12 mouse cellular contexts compared by ENCODE assay signal in genomic region chr8:84021096-84021495, GRCm38 (mm10). TPM values are rescaled to one million over a fixed set of nuclear protein-coding genes. Genes with fewer than 3 reads are reported as not detected.
DNase-seq lines count a peak whose midpoint lies in the region; ATAC-seq lines count a peak whose summit lies in the region.
"Had no signal": no experiment of that assay in that cellular context is flagged by ENCODE, and none has a peak within 500 bp of the region (broad histone marks: within the 10 kb centered on the region; RNA-seq: fewer than 3 reads in every experiment).

TSS of gene Palm3 (plus strand) at chr8:84021471.

- no peak for ATAC-seq in forebrain, embryonic 16.5 days
- peak; percentile 74 for ATAC-seq in lung, embryonic 16.5 days (ENCODE audit: low read depth)
- peak; percentile 87 for ATAC-seq in stomach, embryonic 14.5 days (ENCODE audit: insufficient number of reproducible peaks, insufficient read depth, low FRiP score, low read depth)

- H3K27ac ChIP-seq in forebrain, embryonic 10.5 days: peak within 1 kb of the TSS; percentile 62; the same call in 1 of the 2 replicates
- H3K27ac ChIP-seq in forebrain, embryonic 16.5 days (ENCODE audit: low read length): no peak within 1 kb of the TSS
- H3K27ac ChIP-seq in lung, embryonic 16.5 days (ENCODE audit: low read length): peak within 1 kb of the TSS; percentile 84
- H3K27ac ChIP-seq in stomach, embryonic 14.5 days (ENCODE audit: low read length): peak within 1 kb of the TSS; percentile 27; the same call in 1 of the 2 replicates
- H3K27ac ChIP-seq: neural tube, embryonic 13.5 days had no signal

- no peaks in the 10 kb centered on the region for H3K9me3 ChIP-seq in forebrain, embryonic 10.5 days
- no peaks in the 10 kb centered on the region for H3K9me3 ChIP-seq in forebrain, embryonic 16.5 days (ENCODE audit: control insufficient read depth, low read length)
- no peaks in the 10 kb centered on the region for H3K9me3 ChIP-seq in lung, embryonic 16.5 days (ENCODE audit: control insufficient read depth, low read length)
- H3K9me3 ChIP-seq in stomach, embryonic 14.5 days (ENCODE audit: control insufficient read depth, low read depth, low read length): no peaks in the 10 kb centered on the region
- H3K9me3 ChIP-seq: neural tube, embryonic 13.5 days had no signal

- H3K4me3 ChIP-seq in forebrain, embryonic 10.5 days: peak within 1 kb of the TSS; percentile 27
- H3K4me3 ChIP-seq in forebrain, embryonic 16.5 days (replicated peaks; ENCODE audit: low read length): no peak within 1 kb of the TSS
- peak within 1 kb of the TSS; percentile 40 for H3K4me3 ChIP-seq in lung, embryonic 16.5 days (ENCODE audit: low read length)
- peak within 1 kb of the TSS; percentile 18 for H3K4me3 ChIP-seq in stomach, embryonic 14.5 days (ENCODE audit: low read depth, low read length)
- H3K4me3 ChIP-seq: neural tube, embryonic 13.5 days had no signal

- no peak within 1 kb of the TSS for H3K4me2 ChIP-seq in forebrain, embryonic 16.5 days (ENCODE audit: low read length)
- peak within 1 kb of the TSS; percentile 49 for H3K4me2 ChIP-seq in lung, embryonic 16.5 days (ENCODE audit: low read depth, low read length)
- peak within 1 kb of the TSS; percentile 37 for H3K4me2 ChIP-seq in stomach, embryonic 14.5 days (replicated peaks; ENCODE audit: low read depth, low read length)
- H3K4me2 ChIP-seq: neural tube, embryonic 13.5 days had no signal

- WGBS in forebrain, embryonic 10.5 days: 11% methylated on average over 18 of the region's 18 CpGs
- WGBS in forebrain, embryonic 16.5 days: 13% methylated on average over 18 of the region's 18 CpGs
- WGBS in lung, embryonic 16.5 days: 3% methylated on average over 18 of the region's 18 CpGs
- 7% methylated on average over 18 of the region's 18 CpGs for WGBS in stomach, embryonic 14.5 days

- no peak within 1 kb of the TSS for H3K9ac ChIP-seq in forebrain, embryonic 16.5 days (replicated peaks; ENCODE audit: low read depth, low read length)
- peak within 1 kb of the TSS; percentile 52 for H3K9ac ChIP-seq in lung, embryonic 16.5 days (ENCODE audit: low read length)
- 0 out of 2 replicates have a peak within 1 kb of the TSS, but pooled peaks have one; percentile 14 for H3K9ac ChIP-seq in stomach, embryonic 14.5 days (replicated peaks; ENCODE audit: low read depth, low read length)
- H3K9ac ChIP-seq: neural tube, embryonic 13.5 days had no signal

- peaks cover 41% of the 10 kb centered on the region for H3K4me1 ChIP-seq in forebrain, embryonic 10.5 days
- H3K4me1 ChIP-seq in forebrain, embryonic 16.5 days (replicated peaks; ENCODE audit: control insufficient read depth, insufficient read depth, low read length): peaks cover 6% of the 10 kb centered on the region; the same call in 1 of the 2 replicates
- peaks cover 31% of the 10 kb centered on the region for H3K4me1 ChIP-seq in lung, embryonic 16.5 days (replicated peaks; ENCODE audit: control insufficient read depth, insufficient read depth, low read length)
- H3K4me1 ChIP-seq in stomach, embryonic 14.5 days (ENCODE audit: control insufficient read depth, insufficient read depth, low read length): peaks cover 23% of the 10 kb centered on the region

- no peak for DNase-seq in forebrain, embryonic 10.5 days (ENCODE audit: extremely low spot score, low spot score)
- no peak for DNase-seq in lung, postnatal 25 days (ENCODE audit: low spot score)
- peak; percentile 78 to 86 for DNase-seq in kidney, adult 8-10 months
- no peak for DNase-seq in layer of hippocampus, adult 9-11 months
- DNase-seq in layer of hippocampus, postnatal 25 days (ENCODE audit: extremely low spot score in 1 of 2, low spot score in 1 of 2): no peak
- DNase-seq: adrenal gland, adult 8-10 months had no signal

- no peaks in the 10 kb centered on the region for H3K36me3 ChIP-seq in forebrain, embryonic 10.5 days (replicated peaks)
- H3K36me3 ChIP-seq in forebrain, embryonic 16.5 days (ENCODE audit: control insufficient read depth, insufficient read depth): no peaks in the 10 kb centered on the region
- no peaks in the 10 kb centered on the region for H3K36me3 ChIP-seq in lung, embryonic 16.5 days (ENCODE audit: control insufficient read depth, insufficient read depth, low read length)
- no peaks in the 10 kb centered on the region for H3K36me3 ChIP-seq in stomach, embryonic 14.5 days (ENCODE audit: control insufficient read depth, insufficient read depth, low read length)
- H3K36me3 ChIP-seq: neural tube, embryonic 13.5 days had no signal

- peaks cover 78% of the 10 kb centered on the region for H3K27me3 ChIP-seq in forebrain, embryonic 10.5 days (ENCODE audit: poor library complexity, severe bottlenecking)
- peaks cover 3% of the 10 kb centered on the region; the same call in 1 of the 2 replicates for H3K27me3 ChIP-seq in forebrain, embryonic 16.5 days (replicated peaks; ENCODE audit: control insufficient read depth, insufficient read depth, low read length)
- H3K27me3 ChIP-seq in lung, embryonic 16.5 days (ENCODE audit: control insufficient read depth, insufficient read depth, low read depth, low read length): peaks cover 9% of the 10 kb centered on the region; the same call in 1 of the 2 replicates
- H3K27me3 ChIP-seq in stomach, embryonic 14.5 days (ENCODE audit: control insufficient read depth, insufficient read depth, low read length): no peaks in the 10 kb centered on the region

RNA-seq across cellular contexts. Expression of gene Palm3, which starts in this region (rescaled TPM):
- 7.8 and 8.2 TPM in 2 replicates for polyA plus RNA-seq in forebrain, embryonic 10.5 days (2016; fragmentation: Nextera tagmentation; extraction: Ambion mirVana)
- 2.0 and 3.0 TPM in 2 replicates for polyA plus RNA-seq in forebrain, embryonic 16.5 days (2015; fragmentation: Nextera tagmentation; extraction: Ambion mirVana)
- 6.5 and 7.4 TPM in 2 replicates for polyA plus RNA-seq in lung, embryonic 16.5 days (2015; fragmentation: Nextera tagmentation; extraction: Ambion mirVana)
- 3.2 and 3.6 TPM in 2 replicates for polyA plus RNA-seq in stomach, embryonic 14.5 days (2014; fragmentation: Nextera tagmentation; extraction: Ambion mirVana)
- 1 to 10 TPM; 2.7 to 2.9 TPM for total RNA-seq in layer of hippocampus, postnatal 25 days (2021)
- total RNA-seq: common myeloid progenitor, adult 5-6 weeks; liver, adult 2 months had no signal
- polyA plus RNA-seq: liver, adult 2 months had no signal

Comparison
In these comparisons a context has a peak if more than half of its experiments do, and no peak if none do; other contexts are left out.
1. DNase-seq: peak in kidney, adult 8-10 months (2 of 2); none in forebrain, embryonic 10.5 days (single experiment), lung, postnatal 25 days (single experiment), layer of hippocampus, adult 9-11 months (single experiment) and layer of hippocampus, postnatal 25 days (0 of 2).